Mouse (Mus musculus): ENCODE data around the gene Pigk. TPM values are rescaled to one million over a fixed set of nuclear protein-coding genes. Genes with fewer than 3 reads are reported as not detected.
A peak's percentile ranks its signal among the peaks of the same experiment; 100 is the strongest.
"Not testable (repeated sequence)": the region's sequence is repeated elsewhere in the genome, so short reads cannot be mapped to it uniquely, and the experiment has no call there.

Pigk gene
- polyA plus RNA-seq, 1 experiment from 2014 or later, result 35.9 TPM

- no peak overlapping the region for H3K4me2 ChIP-seq (ENCODE audit: low read depth, low read length)
- no peaks in the 10 kb centered on the region for H3K36me3 ChIP-seq (ENCODE audit: control insufficient read depth, insufficient read depth, low read length)
- no peaks in the 10 kb centered on the region for H3K27me3 ChIP-seq (replicated peaks; ENCODE audit: control insufficient read depth, insufficient read depth, low read length)
- no peak overlapping the region for H3K27ac ChIP-seq (ENCODE audit: low read length)
- no peaks in the 10 kb centered on the region for H3K9me3 ChIP-seq (ENCODE audit: control insufficient read depth, low read length)
- H3K4me1 ChIP-seq (ENCODE audit: control insufficient read depth, insufficient read depth, low read length), result no peaks in the 10 kb centered on the region
- H3K4me3 ChIP-seq (ENCODE audit: low read length), result no peak overlapping the region
- 82% methylated on average over 4 of the region's 4 CpGs for WGBS
- ATAC-seq, result no peak
- H3K9ac ChIP-seq (ENCODE audit: low read depth, low read length), result no peak overlapping the region
Measured at GRCm38 (mm10) chr3:152779819-152780218, 65.9 kb downstream of the Pigk start.

- WGBS, result 18% methylated on average over 7 of the region's 7 CpGs
- peak; percentile 56; the same call in 1 of the 2 replicates for ATAC-seq
Measured at GRCm38 (mm10) chr3:152783792-152784191, 69.9 kb downstream of the Pigk start.

GRCm38 (mm10) chr3:152784353-152784752 lies 70.5 kb downstream of the Pigk start:
- not testable (repeated sequence) for H3K4me1 ChIP-seq (ENCODE audit: control insufficient read depth, insufficient read depth, low read length); H3K9me3 ChIP-seq (ENCODE audit: control insufficient read depth, low read length); H3K27ac ChIP-seq (ENCODE audit: low read length); H3K9ac ChIP-seq (ENCODE audit: low read depth, low read length); H3K36me3 ChIP-seq (ENCODE audit: control insufficient read depth, insufficient read depth, low read length); H3K4me2 ChIP-seq (ENCODE audit: low read depth, low read length); ATAC-seq; H3K4me3 ChIP-seq (ENCODE audit: low read length); H3K27me3 ChIP-seq (replicated peaks; ENCODE audit: control insufficient read depth, insufficient read depth, low read length)
- WGBS, result 92% methylated on average over 7 of the region's 13 CpGs

More at GRCm38 (mm10) chr3:152783792-152784191, 69.9 kb downstream of the Pigk start:
- H3K27ac ChIP-seq (ENCODE audit: low read length), result no peak overlapping the region
- no peaks in the 10 kb centered on the region for H3K9me3 ChIP-seq (ENCODE audit: control insufficient read depth, low read length)
- H3K36me3 ChIP-seq (ENCODE audit: control insufficient read depth, insufficient read depth, low read length), result no peaks in the 10 kb centered on the region
- no peak overlapping the region for H3K4me2 ChIP-seq (ENCODE audit: low read depth, low read length)
- no peaks in the 10 kb centered on the region for H3K4me1 ChIP-seq (ENCODE audit: control insufficient read depth, insufficient read depth, low read length)
- no peak overlapping the region for H3K4me3 ChIP-seq (ENCODE audit: low read length)
- no peaks in the 10 kb centered on the region for H3K27me3 ChIP-seq (replicated peaks; ENCODE audit: control insufficient read depth, insufficient read depth, low read length)
- no peak overlapping the region for H3K9ac ChIP-seq (ENCODE audit: low read depth, low read length)

- not testable (repeated sequence) for ATAC-seq; H3K4me1 ChIP-seq (ENCODE audit: control insufficient read depth, insufficient read depth, low read length); H3K4me2 ChIP-seq (ENCODE audit: low read depth, low read length); H3K9ac ChIP-seq (ENCODE audit: low read depth, low read length); H3K27ac ChIP-seq (ENCODE audit: low read length); H3K4me3 ChIP-seq (ENCODE audit: low read length); H3K27me3 ChIP-seq (replicated peaks; ENCODE audit: control insufficient read depth, insufficient read depth, low read length); H3K9me3 ChIP-seq (ENCODE audit: control insufficient read depth, low read length); H3K36me3 ChIP-seq (ENCODE audit: control insufficient read depth, insufficient read depth, low read length)
- WGBS, result 88% methylated on average over 5 of the region's 5 CpGs
Measured at GRCm38 (mm10) chr3:152788301-152788953, 74.5 kb downstream of the Pigk start.

- WGBS, result 82% methylated on average over 5 of the region's 5 CpGs
- no peaks in the 10 kb centered on the region for H3K4me1 ChIP-seq (ENCODE audit: control insufficient read depth, insufficient read depth, low read length)
- H3K4me3 ChIP-seq (ENCODE audit: low read length), result no peak overlapping the region
- no peaks in the 10 kb centered on the region for H3K36me3 ChIP-seq (ENCODE audit: control insufficient read depth, insufficient read depth, low read length)
- no peaks in the 10 kb centered on the region for H3K9me3 ChIP-seq (ENCODE audit: control insufficient read depth, low read length)
- no peak overlapping the region for H3K9ac ChIP-seq (ENCODE audit: low read depth, low read length)
- H3K27me3 ChIP-seq (replicated peaks; ENCODE audit: control insufficient read depth, insufficient read depth, low read length), result no peaks in the 10 kb centered on the region
- no peak overlapping the region for H3K27ac ChIP-seq (ENCODE audit: low read length)
- no peak overlapping the region for H3K4me2 ChIP-seq (ENCODE audit: low read depth, low read length)
- no peak for ATAC-seq
Measured at GRCm38 (mm10) chr3:152792601-152793000, 78.7 kb downstream of the Pigk start.

GRCm38 (mm10) chr3:152793006-152793405 lies 79.1 kb downstream of the Pigk start:
- WGBS, result 69% methylated on average over 4 of the region's 4 CpGs
- no peaks in the 10 kb centered on the region for H3K27me3 ChIP-seq (replicated peaks; ENCODE audit: control insufficient read depth, insufficient read depth, low read length)
- H3K9ac ChIP-seq (ENCODE audit: low read depth, low read length), result no peak overlapping the region
- H3K4me2 ChIP-seq (ENCODE audit: low read depth, low read length), result no peak overlapping the region
- H3K36me3 ChIP-seq (ENCODE audit: control insufficient read depth, insufficient read depth, low read length), result no peaks in the 10 kb centered on the region
- H3K9me3 ChIP-seq (ENCODE audit: control insufficient read depth, low read length), result no peaks in the 10 kb centered on the region
- ATAC-seq, result no peak
- no peak overlapping the region for H3K4me3 ChIP-seq (ENCODE audit: low read length)
- no peak overlapping the region for H3K27ac ChIP-seq (ENCODE audit: low read length)
- no peaks in the 10 kb centered on the region for H3K4me1 ChIP-seq (ENCODE audit: control insufficient read depth, insufficient read depth, low read length)

- Histone ChIP-seq H3K27me3 (replicated peaks; ENCODE audit: control insufficient read depth, insufficient read depth, low read length) (no peaks in the 10 kb centered on the region), H3K4me1 (ENCODE audit: control insufficient read depth, insufficient read depth, low read length) (no peaks in the 10 kb centered on the region), H3K9me3 (ENCODE audit: control insufficient read depth, low read length) (no peaks in the 10 kb centered on the region), H3K9ac (ENCODE audit: low read depth, low read length) (no peak overlapping the region), H3K36me3 (ENCODE audit: control insufficient read depth, insufficient read depth, low read length) (no peaks in the 10 kb centered on the region), H3K27ac (ENCODE audit: low read length) (no peak overlapping the region), H3K4me3 (ENCODE audit: low read length) (no peak overlapping the region), H3K4me2 (ENCODE audit: low read depth, low read length) (no peak overlapping the region)
- ATAC-seq, result no peak
- 80% methylated on average over 4 of the region's 4 CpGs for WGBS
Measured at GRCm38 (mm10) chr3:152796216-152796615, 82.3 kb downstream of the Pigk start.

- Histone ChIP-seq H3K4me2 (ENCODE audit: low read depth, low read length) (no peak overlapping the region), H3K4me1 (ENCODE audit: control insufficient read depth, insufficient read depth, low read length) (no peaks in the 10 kb centered on the region), H3K9ac (ENCODE audit: low read depth, low read length) (no peak overlapping the region), H3K9me3 (ENCODE audit: control insufficient read depth, low read length) (no peaks in the 10 kb centered on the region), H3K27me3 (replicated peaks; ENCODE audit: control insufficient read depth, insufficient read depth, low read length) (no peaks in the 10 kb centered on the region), H3K36me3 (ENCODE audit: control insufficient read depth, insufficient read depth, low read length) (no peaks in the 10 kb centered on the region), H3K27ac (ENCODE audit: low read length) (no peak overlapping the region), H3K4me3 (ENCODE audit: low read length) (no peak overlapping the region)
- no peak for ATAC-seq
- 18% methylated on average over 2 of the region's 2 CpGs for WGBS
Measured at GRCm38 (mm10) chr3:152797354-152797753, 83.5 kb downstream of the Pigk start.

GRCm38 (mm10) chr3:152799738-152800431 lies 86.0 kb downstream of the Pigk start:
- Histone ChIP-seq H3K36me3 (ENCODE audit: control insufficient read depth, insufficient read depth, low read length) (no peaks in the 10 kb centered on the region), H3K9ac (ENCODE audit: low read depth, low read length) (no peak overlapping the region), H3K4me2 (ENCODE audit: low read depth, low read length) (no peak overlapping the region), H3K4me1 (ENCODE audit: control insufficient read depth, insufficient read depth, low read length) (no peaks in the 10 kb centered on the region), H3K4me3 (ENCODE audit: low read length) (no peak overlapping the region), H3K9me3 (ENCODE audit: control insufficient read depth, low read length) (no peaks in the 10 kb centered on the region), H3K27me3 (replicated peaks; ENCODE audit: control insufficient read depth, insufficient read depth, low read length) (no peaks in the 10 kb centered on the region), H3K27ac (ENCODE audit: low read length) (no peak overlapping the region)
- 80% methylated on average over 9 of the region's 9 CpGs for WGBS
- ATAC-seq, result no peak

Data from intestine, embryonic 16.5 days (tissue).